ENCODE assay signal across 27 mouse cellular contexts in the genomic region with DNA sequence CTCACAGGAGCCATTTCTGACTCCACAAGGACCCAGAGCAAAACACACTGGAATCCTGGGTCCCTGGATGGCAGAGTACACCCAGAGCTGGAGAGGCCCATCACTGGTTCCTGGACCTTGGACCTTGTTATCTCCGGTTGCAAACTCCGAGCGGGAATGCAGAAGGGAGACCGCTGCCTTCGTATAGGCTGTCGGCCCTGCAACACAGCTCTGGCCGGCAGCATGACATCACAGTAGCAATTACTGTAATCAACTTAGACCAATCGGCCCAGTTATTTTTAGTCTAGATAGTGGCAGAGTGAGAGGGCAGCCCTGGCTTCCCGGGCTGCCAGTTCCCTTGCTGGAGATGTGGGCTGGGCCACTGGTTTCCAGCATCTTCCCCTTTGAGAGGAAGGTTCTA. TPM values are rescaled to one million over a fixed set of nuclear protein-coding genes. Genes with fewer than 3 reads are reported as not detected.
DNase-seq lines count a peak whose midpoint lies in the region; ATAC-seq and TF ChIP-seq lines count a peak whose summit lies in the region.
"Had no signal": no experiment of that assay in that cellular context is flagged by ENCODE, and none has a peak within 500 bp of the region (broad histone marks: within the 10 kb centered on the region; RNA-seq: fewer than 3 reads in every experiment).

No protein-coding gene starts in this region.

- H3K4me1 ChIP-seq in heart, embryonic 11.5 days (ENCODE audit: control insufficient read depth, insufficient read depth, low read length) = peaks cover 3% of the 10 kb centered on the region; the same call in 1 of the 2 replicates
- H3K4me1 ChIP-seq in liver, embryonic 13.5 days (replicated peaks) = peaks cover 2% of the 10 kb centered on the region; the same call in 1 of the 2 replicates
- no peaks in the 10 kb centered on the region for H3K4me1 ChIP-seq in stomach, postnatal 0 days (replicated peaks; ENCODE audit: control insufficient read depth, insufficient read depth)
- peaks cover 8% of the 10 kb centered on the region; the same call in 1 of the 2 replicates for H3K4me1 ChIP-seq in midbrain, embryonic 13.5 days (replicated peaks)
- H3K4me1 ChIP-seq: embryonic facial prominence, embryonic 15.5 days had no signal

- no peak for DNase-seq in heart, adult 8-10 months (ENCODE audit: low spot score)
- peak; percentile 49 for DNase-seq in retina, postnatal 1 day
- no peak for DNase-seq in retina, embryonic 14.5 days (ENCODE audit: low spot score)
- no peak for DNase-seq in liver, embryonic 13.5 days
- DNase-seq in stomach, postnatal 0 days (ENCODE audit: low spot score) = peak; percentile 26
- DNase-seq in spleen, postnatal 36 days (ENCODE audit: low spot score in 2 of 2) = no peak
- DNase-seq: adrenal gland, postnatal 10 days; B cell, adult 2 months; cerebellum, adult 11 months; cerebellum, adult 8-10 months; cerebellum, postnatal 14 days; embryo, embryonic 11 days; gastrocnemius, adult 2 months; gastrocnemius, postnatal 36 days; heart, adult 18-20 months; heart, postnatal 10 days had no signal

- 24% methylated on average over 9 of the region's 9 CpGs for WGBS in heart, embryonic 11.5 days (ENCODE audit: insufficient replicate concordance)
- WGBS in liver, embryonic 13.5 days (ENCODE audit: insufficient replicate concordance) = 47% methylated on average over 9 of the region's 9 CpGs
- WGBS in stomach, postnatal 0 days = 63% methylated on average over 9 of the region's 9 CpGs
- WGBS in midbrain, embryonic 13.5 days = 88% methylated on average over 9 of the region's 9 CpGs

- H3K4me3 ChIP-seq in heart, embryonic 11.5 days (ENCODE audit: low read depth, low read length) = no peak overlapping the region
- H3K4me3 ChIP-seq in liver, embryonic 13.5 days (replicated peaks) = no peak overlapping the region
- no peak overlapping the region for H3K4me3 ChIP-seq in stomach, postnatal 0 days (ENCODE audit: low read depth, low read length)
- H3K4me3 ChIP-seq in midbrain, embryonic 13.5 days (replicated peaks) = no peak overlapping the region
- H3K4me3 ChIP-seq: embryonic facial prominence, embryonic 15.5 days; erythroblast, embryonic 14.5 days; forebrain, embryonic 10.5 days; gastrocnemius, adult 2 months; hindbrain, embryonic 10.5 days had no signal

- H3K27me3 ChIP-seq in heart, embryonic 11.5 days (ENCODE audit: control insufficient read depth, insufficient read depth, low read length) = peaks cover 15% of the 10 kb centered on the region
- H3K27me3 ChIP-seq in liver, embryonic 13.5 days = peaks cover 17% of the 10 kb centered on the region
- no peaks in the 10 kb centered on the region for H3K27me3 ChIP-seq in stomach, postnatal 0 days (ENCODE audit: control insufficient read depth, insufficient read depth, low read length)
- H3K27me3 ChIP-seq in midbrain, embryonic 13.5 days = peaks cover 7% of the 10 kb centered on the region; the same call in 1 of the 2 replicates

- H3K9ac ChIP-seq in heart, embryonic 11.5 days (ENCODE audit: low read depth, low read length) = no peak overlapping the region
- no peak overlapping the region for H3K9ac ChIP-seq in liver, embryonic 13.5 days
- no peak overlapping the region for H3K9ac ChIP-seq in stomach, postnatal 0 days (ENCODE audit: low read length)
- no peak overlapping the region for H3K9ac ChIP-seq in midbrain, embryonic 13.5 days (replicated peaks)
- H3K9ac ChIP-seq: embryonic facial prominence, embryonic 15.5 days; hindbrain, embryonic 14.5 days had no signal

- H3K4me2 ChIP-seq in heart, embryonic 11.5 days = peak overlapping the region; percentile 9; the same call in 1 of the 2 replicates
- no peak overlapping the region for H3K4me2 ChIP-seq in liver, embryonic 13.5 days
- H3K4me2 ChIP-seq in stomach, postnatal 0 days (replicated peaks; ENCODE audit: low read depth) = no peak overlapping the region
- no peak overlapping the region for H3K4me2 ChIP-seq in midbrain, embryonic 13.5 days (replicated peaks)
- H3K4me2 ChIP-seq: embryonic facial prominence, embryonic 15.5 days; hindbrain, embryonic 14.5 days had no signal

- no peak overlapping the region for H3K27ac ChIP-seq in heart, embryonic 11.5 days (ENCODE audit: low read depth, low read length)
- H3K27ac ChIP-seq in liver, embryonic 13.5 days = no peak overlapping the region
- H3K27ac ChIP-seq in stomach, postnatal 0 days (replicated peaks) = no peak overlapping the region
- no peak overlapping the region for H3K27ac ChIP-seq in midbrain, embryonic 13.5 days
- H3K27ac ChIP-seq: embryonic facial prominence, embryonic 15.5 days; forebrain, embryonic 10.5 days; gastrocnemius, adult 2 months; hindbrain, embryonic 10.5 days; hindbrain, embryonic 14.5 days had no signal

- no peak for TF ChIP-seq CTCF in stomach, postnatal 0 days (IDR thresholded peaks at IDR 0.05; ENCODE audit: low read depth)

- no peaks in the 10 kb centered on the region for H3K9me3 ChIP-seq in heart, embryonic 11.5 days (replicated peaks; ENCODE audit: control insufficient read depth, low read length)
- no peaks in the 10 kb centered on the region for H3K9me3 ChIP-seq in liver, embryonic 13.5 days (replicated peaks)
- no peaks in the 10 kb centered on the region for H3K9me3 ChIP-seq in stomach, postnatal 0 days (ENCODE audit: control insufficient read depth, low read length)
- H3K9me3 ChIP-seq in midbrain, embryonic 13.5 days = no peaks in the 10 kb centered on the region
- H3K9me3 ChIP-seq: embryonic facial prominence, embryonic 15.5 days; forebrain, embryonic 10.5 days; G1E; hindbrain, embryonic 10.5 days had no signal

- no peak for TF ChIP-seq EP300 in stomach, postnatal 0 days (optimal IDR thresholded peaks at IDR 0.05)

- H3K36me3 ChIP-seq in heart, embryonic 11.5 days (ENCODE audit: control insufficient read depth, insufficient read depth, low read length) = no peaks in the 10 kb centered on the region
- no peaks in the 10 kb centered on the region for H3K36me3 ChIP-seq in liver, embryonic 13.5 days
- no peaks in the 10 kb centered on the region for H3K36me3 ChIP-seq in stomach, postnatal 0 days (ENCODE audit: control insufficient read depth, insufficient read depth, low read length)
- H3K36me3 ChIP-seq in midbrain, embryonic 13.5 days = no peaks in the 10 kb centered on the region
- H3K36me3 ChIP-seq: embryonic facial prominence, embryonic 15.5 days; forebrain, embryonic 10.5 days; G1E; hindbrain, embryonic 10.5 days had no signal

- no peak for ATAC-seq in heart, embryonic 11.5 days (replicated peaks; ENCODE audit: insufficient number of reproducible peaks, low FRiP score, low TSS enrichment)
- 0 out of 2 replicates have a peak, but pooled peaks have one; percentile 53 for ATAC-seq in liver, embryonic 13.5 days (ENCODE audit: low read depth)
- peak; percentile 34; the same call in 1 of the 2 replicates for ATAC-seq in stomach, postnatal 0 days (ENCODE audit: low FRiP score, low TSS enrichment)
- ATAC-seq in midbrain, embryonic 13.5 days = no peak
- ATAC-seq: CD4-positive, CD25-positive, alpha-beta regulatory T cell, adult 4 months; forebrain, embryonic 14.5 days had no signal

RNA-seq across cellular contexts. Expression of a gene that starts 8.9 kb away (rescaled TPM):
- 0.04 and 0.20 TPM in 2 replicates for polyA plus RNA-seq in heart, embryonic 11.5 days (2014; fragmentation: Nextera tagmentation; extraction: Ambion mirVana)
- 1 to 10 TPM; 1.8 to 5.5 (median 4.3) TPM for total RNA-seq in heart, adult 8-10 months (2022)
- polyA plus RNA-seq in liver, embryonic 13.5 days (2015; fragmentation: Nextera tagmentation; extraction: Ambion mirVana) = 0.02 and 0.05 TPM in 2 replicates
- polyA plus RNA-seq in stomach, postnatal 0 days (2015; fragmentation: Nextera tagmentation; extraction: Ambion mirVana) = 5.0 and 5.5 TPM in 2 replicates
- 3.7 and 4.2 TPM in 2 replicates for polyA plus RNA-seq in midbrain, embryonic 13.5 days (2015; fragmentation: Nextera tagmentation; extraction: Ambion mirVana)
- total RNA-seq: common myeloid progenitor, adult 5-6 weeks had no signal
- polyA plus RNA-seq: erythroblast, embryonic 14.5 days; G1E had no signal

RNA-seq across cellular contexts. Expression of a gene that starts 49.7 kb away (rescaled TPM):
- 10.2 and 12.8 TPM in 2 replicates for polyA plus RNA-seq in heart, embryonic 11.5 days (2014; fragmentation: Nextera tagmentation; extraction: Ambion mirVana)
- 10 to 100 TPM; 18.7 to 20.1 (median 19.6) TPM for total RNA-seq in heart, adult 8-10 months (2022)
- polyA plus RNA-seq in liver, embryonic 13.5 days (2015; fragmentation: Nextera tagmentation; extraction: Ambion mirVana) = 7.7 and 8.6 TPM in 2 replicates
- polyA plus RNA-seq in stomach, postnatal 0 days (2015; fragmentation: Nextera tagmentation; extraction: Ambion mirVana) = 10.0 and 10.5 TPM in 2 replicates
- 6.9 and 8.4 TPM in 2 replicates for polyA plus RNA-seq in midbrain, embryonic 13.5 days (2015; fragmentation: Nextera tagmentation; extraction: Ambion mirVana)

Comparison
In these comparisons a context has a peak if more than half of its experiments do, and no peak if none do; other contexts are left out.
1. DNase-seq: peak in retina, postnatal 1 day (single experiment) and stomach, postnatal 0 days (single experiment); none in heart, adult 8-10 months (single experiment), retina, embryonic 14.5 days (single experiment), liver, embryonic 13.5 days (single experiment) and spleen, postnatal 36 days (0 of 2).
2. ATAC-seq: peak in liver, embryonic 13.5 days (single experiment) and stomach, postnatal 0 days (single experiment); none in heart, embryonic 11.5 days (single experiment) and midbrain, embryonic 13.5 days (single experiment).